Mouse (Mus musculus): Measurements from ENCODE around the gene Ccdc6. TPM values are rescaled to one million over a fixed set of nuclear protein-coding genes. Genes with fewer than 3 reads are reported as not detected.

The Ccdc6 gene
- total RNA-seq, 1 experiment from 2014 or later: 61.2 TPM

DNA sequence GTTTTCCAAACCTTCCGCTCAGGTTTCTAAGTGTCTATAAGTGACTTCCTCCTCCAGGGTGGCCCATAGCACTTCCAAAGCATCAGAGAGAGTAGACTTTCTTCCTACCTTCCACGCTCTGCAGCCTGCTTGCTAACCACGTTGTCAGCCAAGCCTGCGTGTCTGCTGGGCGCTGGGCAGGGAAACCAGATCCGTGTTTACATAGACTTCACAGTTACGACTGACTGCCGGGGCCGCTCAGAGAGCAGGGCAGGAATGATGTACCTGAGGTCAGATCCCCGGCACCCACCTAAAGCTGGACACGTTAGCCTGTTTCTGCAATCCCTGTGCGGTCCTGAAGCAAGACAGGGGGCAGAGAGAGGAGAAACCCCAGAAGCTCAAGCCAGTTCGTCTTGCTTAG lies 71.5 kb downstream of the Ccdc6 start:
- no peak for DNase-seq

- no peak for DNase-seq
These were observed 72.1 kb downstream of the Ccdc6 start for GRCm38 (mm10) chr10:70169044-70169443.

DNA sequence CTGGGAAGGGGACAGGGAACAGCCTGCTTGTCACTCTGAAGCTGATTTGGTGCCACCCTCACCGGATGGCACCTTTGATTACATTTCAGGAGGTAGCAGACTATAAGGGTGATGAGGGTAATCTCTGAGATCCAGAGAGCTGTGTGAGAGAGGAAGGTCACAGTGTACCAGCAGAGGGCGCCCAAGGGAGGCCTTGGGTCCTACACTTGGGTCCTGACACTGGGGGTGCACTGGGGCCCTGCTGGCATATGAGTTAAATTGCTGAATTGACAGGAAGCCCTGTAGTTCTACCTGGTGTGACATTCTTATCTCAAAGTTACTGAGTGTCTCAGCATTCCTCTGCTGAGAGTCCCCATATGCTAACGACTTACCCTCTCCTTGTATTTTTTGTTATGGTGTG lies 76.4 kb downstream of the Ccdc6 start:
- peak; percentile 83 for DNase-seq

DNA sequence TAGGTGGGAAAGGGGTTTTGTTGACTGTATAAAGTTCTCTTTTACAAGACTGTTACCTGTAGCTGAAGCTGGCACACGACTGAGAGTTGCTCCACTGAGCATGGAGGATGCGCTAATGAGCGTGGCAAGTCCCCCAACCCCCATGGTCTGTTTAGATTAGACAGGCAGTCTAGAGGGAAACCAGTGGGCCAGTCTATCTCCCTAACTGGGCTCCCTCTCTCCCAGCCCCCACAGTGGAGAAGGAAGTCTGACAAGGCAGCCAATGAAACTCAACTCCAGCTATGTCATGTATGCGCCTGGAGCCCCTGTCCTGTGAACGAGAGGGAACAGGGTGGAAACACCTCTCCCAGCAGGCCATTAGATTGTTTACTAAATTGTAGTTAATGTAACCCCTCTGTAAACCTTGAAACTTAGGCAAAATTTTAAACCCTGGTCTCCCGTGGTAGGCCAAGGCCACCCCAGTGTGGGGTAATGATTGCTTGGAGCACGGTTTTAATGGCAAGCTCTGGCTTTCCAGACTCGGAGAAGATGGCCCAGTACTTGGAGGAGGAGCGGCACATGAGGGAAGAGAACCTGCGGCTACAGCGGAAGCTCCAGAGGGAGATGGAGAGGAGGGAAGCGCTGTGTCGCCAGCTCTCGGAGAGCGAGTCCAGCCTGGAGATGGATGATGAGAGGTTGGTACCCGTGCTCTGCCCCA lies 77.7 kb downstream of the Ccdc6 start:
- DNase-seq: no peak

- no peak for DNase-seq
These were observed 83.8 kb downstream of the Ccdc6 start for GRCm38 (mm10) chr10:70180727-70181126.

DNA sequence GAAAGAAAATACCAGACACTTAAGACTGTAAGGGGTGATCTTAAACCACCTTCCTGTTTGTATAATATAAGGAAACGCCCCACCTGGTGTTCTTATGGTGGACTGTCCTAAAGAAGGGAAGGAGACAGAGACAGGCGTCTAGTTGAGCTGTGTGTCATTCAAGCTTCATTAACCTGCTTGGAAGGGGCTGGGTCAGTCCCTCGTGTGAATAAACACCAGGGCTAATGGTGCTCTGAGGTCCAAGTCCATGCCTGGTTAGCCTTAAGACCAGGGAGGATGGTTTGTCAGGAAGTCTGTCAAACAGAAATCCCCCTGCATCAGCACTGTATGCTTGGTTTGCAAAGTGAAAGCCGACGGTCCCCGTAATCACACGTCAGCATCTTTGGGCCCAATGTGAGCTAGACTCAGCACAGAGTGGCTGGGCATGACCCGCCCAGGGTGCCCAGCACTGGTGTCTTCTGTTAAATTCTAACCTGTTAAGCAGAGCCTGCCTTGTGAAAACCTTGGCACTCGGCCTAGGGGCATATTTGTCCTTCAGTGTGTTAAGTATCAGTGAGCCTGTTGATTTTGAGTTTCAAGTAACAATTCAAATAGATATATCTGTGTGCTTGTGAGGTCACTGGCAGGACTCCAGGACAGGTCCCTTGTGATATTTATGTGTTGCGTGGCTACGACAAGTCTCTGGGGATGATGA lies 84.5 kb downstream of the Ccdc6 start:
- DNase-seq: peak; percentile 59

- peak; percentile 49 for DNase-seq
These were observed 86.5 kb downstream of the Ccdc6 start for GRCm38 (mm10) chr10:70183210-70184080.

DNA sequence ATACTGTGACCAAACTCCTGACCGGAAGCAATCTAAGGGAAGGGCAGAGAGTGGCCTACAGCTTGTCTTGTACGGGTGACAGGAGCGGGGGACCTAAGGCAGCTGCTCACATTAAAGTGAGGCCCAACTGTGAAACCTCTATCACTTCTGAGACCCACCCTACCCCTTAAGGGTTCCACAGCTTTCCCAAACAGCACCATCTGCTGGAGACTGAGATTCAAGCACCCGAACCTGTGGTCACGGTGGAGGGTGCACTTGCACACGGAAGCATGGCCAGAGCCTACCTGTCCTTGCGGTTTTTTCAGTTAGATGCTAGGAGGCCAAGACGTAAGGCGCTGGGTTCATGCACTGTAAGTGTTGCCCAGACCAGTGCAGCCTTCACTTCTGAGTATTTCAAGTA lies 89.2 kb downstream of the Ccdc6 start:
- peak; percentile 56 for DNase-seq

- peak; percentile 54 for DNase-seq
These were observed 89.7 kb downstream of the Ccdc6 start for GRCm38 (mm10) chr10:70186586-70186985.

- DNase-seq: no peak
These were observed 92.9 kb downstream of the Ccdc6 start for GRCm38 (mm10) chr10:70189864-70190263.

DNA sequence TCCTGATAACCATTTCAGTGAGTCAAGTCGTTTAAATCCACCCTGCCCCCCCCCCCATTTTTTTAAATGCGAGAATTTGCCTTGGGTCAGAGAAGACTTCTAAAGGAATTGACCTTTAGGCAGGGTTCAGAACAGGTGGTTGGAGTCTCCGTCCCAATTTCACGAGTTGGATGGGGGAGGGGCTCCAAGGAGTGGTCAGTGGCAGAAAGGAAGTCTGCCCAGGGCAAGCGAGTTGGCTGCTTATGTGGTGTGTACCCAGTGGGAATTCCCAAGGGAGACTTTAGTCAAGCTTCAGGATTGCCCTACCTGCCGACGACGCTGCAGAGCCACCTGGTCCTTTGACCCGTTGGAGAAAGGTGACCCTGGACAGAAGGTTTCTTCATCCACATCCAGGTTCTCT lies 97.4 kb downstream of the Ccdc6 start:
- no peak for DNase-seq

GRCm38 (mm10) chr10:70195279-70195678 lies 98.4 kb downstream of the Ccdc6 start:
- no peak for DNase-seq

GRCm38 (mm10) chr10:70195786-70196185 lies 98.9 kb downstream of the Ccdc6 start:
- DNase-seq: peak; percentile 36

DNA sequence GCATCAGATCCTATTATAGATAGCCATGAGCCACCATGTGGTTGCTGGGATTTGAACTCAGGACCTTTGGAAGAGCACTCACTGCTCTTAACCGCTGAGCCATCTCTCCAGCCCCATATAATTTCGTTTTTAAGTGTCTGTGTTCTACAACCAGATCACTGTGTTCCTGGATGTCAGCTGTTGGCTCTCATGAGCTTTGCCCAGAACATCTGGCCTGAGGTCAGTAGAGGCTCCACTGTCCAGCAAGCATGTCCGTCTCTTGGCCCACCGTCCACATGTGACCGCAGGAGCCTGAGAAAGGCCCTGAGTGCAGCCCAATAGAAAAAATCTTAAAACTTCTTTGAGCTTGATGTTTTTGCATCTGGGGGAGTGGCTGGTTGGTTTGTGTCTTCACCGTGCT lies 99.7 kb downstream of the Ccdc6 start:
- no peak for DNase-seq

GRCm38 (mm10) chr10:70197601-70198000 lies 100.7 kb downstream of the Ccdc6 start:
- DNase-seq: no peak

GRCm38 (mm10) chr10:70198012-70198411 lies 101.1 kb downstream of the Ccdc6 start:
- no peak for DNase-seq

GRCm38 (mm10) chr10:70198951-70199463 lies 102.1 kb downstream of the Ccdc6 start:
- peak; percentile 51 for DNase-seq

DNA sequence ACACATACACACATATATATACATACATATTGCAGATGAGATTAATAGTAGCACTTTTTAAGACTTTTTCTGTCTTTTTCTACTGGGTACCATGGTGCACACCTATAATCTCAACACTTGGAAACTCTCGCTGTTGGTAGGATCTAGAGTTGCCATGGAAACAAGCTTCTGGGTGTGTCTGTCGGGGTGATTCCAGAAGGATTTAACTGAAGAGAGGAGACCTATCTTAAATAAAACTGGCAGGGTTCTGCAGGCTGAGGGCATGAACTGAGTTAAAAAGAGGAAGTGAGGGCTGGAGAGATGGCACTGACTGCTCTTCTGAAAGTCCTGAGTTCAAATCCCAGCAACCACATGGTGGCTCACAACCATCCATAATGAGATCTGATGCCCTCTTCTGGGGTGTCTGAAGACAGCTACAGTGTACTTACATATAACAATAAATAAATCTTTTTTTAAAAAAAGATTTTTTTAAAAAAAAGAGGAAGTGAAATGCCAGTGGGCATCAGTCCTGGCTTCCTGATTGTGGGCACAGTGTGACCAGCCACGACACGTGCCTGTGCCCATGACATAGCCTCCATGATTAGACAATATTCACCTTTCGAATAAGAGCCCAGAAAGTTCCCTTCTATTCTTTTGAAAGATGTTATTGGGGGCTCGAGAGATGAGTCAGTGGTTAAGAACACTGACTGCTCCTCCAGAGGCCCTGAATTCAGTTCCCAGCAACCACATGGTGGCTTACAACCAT lies 102.7 kb downstream of the Ccdc6 start:
- no peak for DNase-seq

- no peak for DNase-seq
These were observed 104.1 kb downstream of the Ccdc6 start for GRCm38 (mm10) chr10:70200889-70201500.

DNA sequence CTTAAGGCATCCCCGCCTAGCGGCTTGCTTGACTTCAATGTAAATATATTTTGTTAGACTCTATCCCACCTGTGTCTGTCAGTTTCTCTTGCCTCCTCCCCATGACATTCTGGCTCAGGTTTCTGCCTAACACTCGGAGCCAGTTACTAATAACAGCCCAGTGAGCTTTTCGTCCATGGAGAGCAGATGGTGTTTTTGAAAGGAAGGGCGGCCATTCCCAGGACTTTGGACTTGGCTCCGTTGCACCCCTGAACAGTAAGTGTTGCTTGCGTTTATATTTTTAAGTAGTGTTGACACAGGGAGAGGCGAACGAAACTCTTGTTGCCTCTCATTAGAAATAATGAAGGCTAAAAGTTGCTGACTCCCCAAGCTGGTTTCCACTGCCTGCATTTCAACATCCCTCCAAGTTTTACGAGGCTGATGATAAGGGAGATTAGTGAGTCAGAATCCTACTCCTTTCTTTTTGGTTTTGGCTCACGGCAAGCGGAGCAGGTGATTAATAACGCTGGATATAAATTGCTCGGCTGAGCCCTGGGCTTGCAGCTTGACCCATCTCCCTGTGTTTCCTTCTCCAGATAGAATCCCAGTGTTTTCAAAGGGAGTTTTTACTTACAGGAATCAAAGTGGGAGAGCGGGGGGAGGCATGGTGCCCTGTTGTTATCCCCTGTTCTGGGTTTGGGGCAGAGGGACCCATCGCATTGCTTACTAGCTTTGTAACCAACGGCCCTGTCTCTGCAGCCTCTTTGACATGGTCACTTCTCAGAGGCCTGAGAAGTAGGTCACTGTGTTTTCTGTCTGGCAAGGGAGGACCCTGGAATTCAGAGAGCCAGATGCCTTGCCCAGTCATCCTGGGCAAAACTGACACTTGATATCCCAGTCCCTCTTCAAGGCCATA lies 107.8 kb downstream of the Ccdc6 start, which contains the start of gene Mrln:
Gene Mrln, plus strand, starts transcription at position 160 of the 895 bp plus-strand sequence.
- peak; percentile 61 for DNase-seq
